Mouse (Mus musculus): ENCODE measurements around the gene Hivep3.

GRCm38 (mm10) chr4:119946224-119946887 is 212.8 kb downstream of the Hivep3 start:
- TF ChIP-seq POLR2A (IDR thresholded peaks at IDR 0.05; ENCODE audit: low read depth, low read length) (no peak), CHD1 (IDR thresholded peaks at IDR 0.05; ENCODE audit: low read depth, low read length) (no peak), RAD21 (IDR thresholded peaks at IDR 0.05; ENCODE audit: low read depth, low read length) (no peak), CTCF (conservative IDR thresholded peaks at IDR 0.05 in 1 of 2, IDR thresholded peaks at IDR 0.05 in 1 of 2; ENCODE audit: low read depth in 2 of 2, low read length in 2 of 2) (no peak), E2F4 (IDR thresholded peaks at IDR 0.05; ENCODE audit: insufficient replicate concordance, low read depth, low read length) (no peak), MAFK (IDR thresholded peaks at IDR 0.05; ENCODE audit: insufficient replicate concordance, low read length) (no peak), EP300 (IDR thresholded peaks at IDR 0.05; ENCODE audit: low read length) (no peak)
